Mouse (Mus musculus) naive thymus-derived CD4-positive, alpha-beta T cell, adult 2 months (primary cell): Measurements from ENCODE around the gene Rimkla.

Source experiments
- DNase-seq: peaks from one replicate; pipeline ENCODE4 v3.0.0-alpha.2; 2011; ENCODE audit warnings: low read depth

Rimkla gene

GRCm38 (mm10) chr4:119467720-119468380 lies 24.6 kb downstream of the Rimkla start:
- no peak for DNase-seq

- no peak for DNase-seq
These were observed 26.6 kb downstream of the Rimkla start for GRCm38 (mm10) chr4:119465841-119466240.

GRCm38 (mm10) chr4:119463756-119464419 lies 28.5 kb downstream of the Rimkla start:
- DNase-seq, result peak; percentile 63

- peak; percentile 8 for DNase-seq
These were observed 29.3 kb downstream of the Rimkla start for GRCm38 (mm10) chr4:119462858-119463755.

GRCm38 (mm10) chr4:119462457-119462856 lies 30.0 kb downstream of the Rimkla start:
- DNase-seq, result no peak

GRCm38 (mm10) chr4:119460728-119461141 lies 31.7 kb downstream of the Rimkla start:
- DNase-seq, result no peak

GRCm38 (mm10) chr4:119460296-119460695 lies 32.1 kb downstream of the Rimkla start:
- DNase-seq, result peak; percentile 27

- no peak for DNase-seq
These were observed 38.9 kb downstream of the Rimkla start for GRCm38 (mm10) chr4:119453533-119453932.

GRCm38 (mm10) chr4:119453128-119453527 lies 39.3 kb downstream of the Rimkla start:
- no peak for DNase-seq

- no peak for DNase-seq
These were observed 42.0 kb downstream of the Rimkla start for GRCm38 (mm10) chr4:119450436-119450835.

- no peak for DNase-seq
These were observed 44.6 kb downstream of the Rimkla start for GRCm38 (mm10) chr4:119447786-119448185.

GRCm38 (mm10) chr4:119447261-119447660 lies 45.2 kb downstream of the Rimkla start:
- no peak for DNase-seq

- DNase-seq, result no peak
These were observed 49.9 kb downstream of the Rimkla start for GRCm38 (mm10) chr4:119442539-119442938.

- DNase-seq, result no peak
These were observed 50.6 kb downstream of the Rimkla start for GRCm38 (mm10) chr4:119441836-119442235.

GRCm38 (mm10) chr4:119437936-119438335 lies 54.5 kb downstream of the Rimkla start:
- DNase-seq, result no peak

- DNase-seq, result peak; percentile 61
These were observed 61.8 kb downstream of the Rimkla start for GRCm38 (mm10) chr4:119430678-119431077.

- no peak for DNase-seq
These were observed 64.7 kb downstream of the Rimkla start for GRCm38 (mm10) chr4:119427680-119428079.

- DNase-seq, result no peak
These were observed 66.8 kb downstream of the Rimkla start for GRCm38 (mm10) chr4:119425601-119426000.

- no peak for DNase-seq
These were observed 67.4 kb downstream of the Rimkla start for GRCm38 (mm10) chr4:119425077-119425476.

- peak; percentile 93 for DNase-seq
These were observed 70.0 kb downstream of the Rimkla start, which contains the start of the genes Ppcs and Zmynd12 for GRCm38 (mm10) chr4:119422294-119422964. Gene Ppcs (minus strand): TSS chr4:119422420. Gene Zmynd12 (plus strand): TSS chr4:119422814.

- no peak for DNase-seq
These were observed 70.5 kb downstream of the Rimkla start for GRCm38 (mm10) chr4:119421921-119422293.

- no peak for DNase-seq
These were observed 71.2 kb downstream of the Rimkla start for GRCm38 (mm10) chr4:119421191-119421590.
